Mouse (Mus musculus) frontal cortex, adult 2 months (tissue): ENCODE data around the gene Fam189a2. TPM values are rescaled to one million over a fixed set of nuclear protein-coding genes. Genes with fewer than 3 reads are reported as not detected.

Experiments
- DNase-seq, 2 experiments: peaks; one replicate each; pipeline ENCODE4 v3.0.0; 2022; ENCODE audit warnings: low spot score in 1 of 2; ENCODE audit errors: extremely low spot score in 1 of 2
- polyA plus RNA-seq: library from polyadenylated mRNA; depleted of rRNA; stranded (reverse); fragments of >200 nt; gene quantifications from 2 replicates; pipeline ENCODE4 v1.2.3, GENCODE M21; 2012; rRNA removed

Fam189a2 gene
- polyA plus RNA-seq, 1 experiment = 17.3 TPM

DNA sequence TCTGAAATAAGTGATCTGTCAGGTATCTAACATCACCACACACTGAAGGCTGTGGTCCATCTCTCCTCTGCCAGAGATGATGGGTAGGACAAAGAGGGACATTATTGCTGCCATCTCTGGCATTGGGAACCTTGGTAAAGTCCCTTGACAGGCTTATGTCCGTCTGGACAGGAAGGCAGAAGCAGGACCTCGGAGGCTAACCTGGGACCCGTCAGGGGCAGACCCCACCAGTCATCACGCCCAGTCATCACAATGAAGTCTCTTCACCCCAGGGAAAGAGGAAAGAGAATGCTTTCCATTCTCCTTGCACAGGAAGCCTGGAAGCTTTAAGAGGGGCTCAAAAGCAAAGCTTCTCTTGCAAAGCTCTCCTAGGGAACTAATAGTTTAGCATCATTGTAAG, 82.9 kb downstream of the Fam189a2 start:
- DNase-seq = no peak

DNA sequence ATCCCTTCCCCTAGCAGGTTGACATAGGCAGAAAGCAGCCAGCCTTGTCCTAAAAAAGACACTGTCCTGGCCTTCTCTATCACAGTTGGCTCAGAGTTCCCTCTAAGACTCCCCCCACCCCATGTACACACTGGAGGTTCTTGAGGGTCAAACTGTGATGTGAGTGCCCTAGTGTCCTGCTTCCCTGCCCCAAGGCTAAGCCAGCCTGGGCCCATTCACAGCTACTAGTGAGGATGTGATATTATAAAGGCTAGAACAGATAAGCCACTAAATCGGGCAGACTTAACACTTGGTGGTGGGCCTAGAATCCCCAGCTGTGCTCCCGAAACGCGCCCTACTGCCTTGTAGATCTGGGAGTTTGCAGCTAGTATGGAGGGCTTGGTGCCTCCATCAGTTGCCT, 84.1 kb downstream of the Fam189a2 start:
- no peak for DNase-seq

DNA sequence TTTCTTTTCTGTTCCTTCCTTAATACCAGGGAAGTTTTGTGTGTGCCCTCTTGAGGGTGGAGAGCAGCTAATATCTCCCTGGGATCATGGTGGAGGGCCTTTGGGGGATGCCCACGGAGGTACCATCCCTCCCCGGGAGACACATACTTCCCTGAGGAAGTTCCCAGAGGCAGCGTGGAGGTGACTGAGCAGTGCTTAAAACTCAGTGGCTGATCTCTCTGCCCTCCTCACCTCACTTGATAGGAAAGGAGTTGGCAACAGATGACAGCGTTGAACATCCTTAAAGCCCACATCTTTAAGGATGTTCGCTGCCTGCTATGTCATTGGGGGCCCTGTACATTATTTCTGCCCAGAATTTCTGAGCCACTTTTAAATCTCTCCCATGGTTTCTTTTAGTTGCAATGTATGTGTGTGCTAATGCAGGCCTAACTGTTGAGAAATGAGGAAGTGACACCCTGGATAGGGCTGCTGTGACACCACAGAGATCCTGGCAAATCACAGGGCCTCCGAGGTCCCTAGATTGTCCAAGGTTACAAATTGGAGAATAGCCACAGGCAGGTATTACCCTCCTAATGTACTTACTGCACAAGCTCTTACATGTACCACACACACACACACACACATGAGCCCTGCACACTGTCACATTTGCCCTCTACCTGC, 84.7 kb downstream of the Fam189a2 start:
- no peak for DNase-seq

DNA sequence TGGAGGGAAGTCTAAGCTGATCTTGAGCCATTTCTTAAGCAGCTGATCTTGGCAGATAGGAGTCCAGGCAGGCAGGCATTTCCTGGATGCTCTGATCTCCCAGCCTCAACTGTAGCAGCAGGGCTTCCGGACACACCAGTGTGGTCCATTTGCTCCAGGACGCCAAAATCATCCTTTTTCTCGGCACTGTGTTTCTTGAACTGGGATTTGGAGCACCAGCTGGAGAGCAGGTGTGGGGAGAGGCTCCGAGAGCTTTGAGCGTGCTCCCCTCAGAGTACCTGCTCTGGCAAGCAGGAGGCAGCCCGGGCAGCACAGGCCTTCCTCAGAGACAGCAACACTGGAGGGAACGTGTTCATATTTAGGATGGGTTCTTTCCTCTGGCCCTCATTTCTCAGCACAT, 87.9 kb downstream of the Fam189a2 start:
- no peak for DNase-seq

DNA sequence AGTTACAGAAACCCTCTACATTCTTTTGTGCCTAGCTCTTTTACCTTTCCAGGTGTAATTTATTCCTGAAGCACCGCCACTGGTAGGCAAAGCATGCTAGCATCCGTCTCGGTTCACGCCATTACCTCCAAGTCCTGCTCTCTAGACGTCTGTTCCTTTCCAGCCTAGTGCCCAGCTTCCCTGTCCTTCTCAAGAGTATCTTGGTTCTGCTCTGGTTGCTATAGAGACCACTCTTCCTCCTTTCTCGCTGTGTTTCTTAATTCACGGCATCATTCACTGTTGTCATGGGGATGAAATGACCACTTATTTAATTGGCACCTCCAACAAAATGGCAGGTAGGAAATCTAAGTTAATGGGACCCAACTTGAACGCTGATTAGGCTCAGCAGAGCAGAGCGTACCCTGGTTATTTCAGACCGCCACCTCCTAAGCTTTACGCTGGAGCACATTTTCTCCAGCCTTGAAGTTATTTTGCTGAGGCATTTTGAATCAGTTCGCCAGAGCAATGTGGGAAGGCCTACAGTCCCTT, 89.3 kb downstream of the Fam189a2 start:
- no peak for DNase-seq

DNA sequence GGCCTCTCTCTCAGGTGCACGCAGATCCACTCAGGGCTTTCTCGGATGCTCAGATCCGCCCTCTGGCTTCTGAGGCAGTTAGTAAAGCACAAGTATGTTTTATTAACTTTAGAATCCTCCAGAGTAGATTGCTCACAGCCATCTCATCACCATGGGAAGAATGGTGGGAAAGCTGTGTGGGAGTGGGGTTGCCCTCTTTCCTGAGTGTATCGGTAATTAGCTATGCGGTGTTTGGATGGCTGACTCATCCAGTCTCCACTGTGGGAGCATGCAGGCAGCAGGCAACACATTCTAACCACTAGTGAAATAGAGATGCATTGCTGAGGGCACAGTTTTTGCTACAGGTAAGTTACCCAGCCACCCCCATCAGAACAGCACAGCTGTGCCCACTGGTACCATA, 100.0 kb downstream of the Fam189a2 start:
- peak; percentile 42 to 80 for DNase-seq

DNA sequence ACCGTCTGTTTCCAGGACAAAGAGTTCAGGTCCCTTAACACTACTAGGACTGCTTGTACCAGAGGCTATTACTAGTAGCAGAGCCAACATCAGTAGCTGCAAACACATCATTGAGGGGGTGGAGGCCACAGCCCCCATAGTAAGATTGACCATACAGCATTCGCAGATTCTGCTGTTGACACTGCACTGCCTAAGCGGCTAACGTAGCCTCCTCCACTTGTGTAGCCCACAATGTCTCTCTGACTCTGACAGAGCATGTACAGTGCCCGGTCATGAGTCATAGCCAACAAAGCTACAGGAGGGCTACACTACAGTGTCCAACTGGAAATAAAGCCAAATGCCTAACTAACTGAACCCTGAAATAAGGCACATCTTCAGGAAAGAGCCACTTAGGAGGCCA, 105.3 kb downstream of the Fam189a2 start:
- no peak for DNase-seq

DNA sequence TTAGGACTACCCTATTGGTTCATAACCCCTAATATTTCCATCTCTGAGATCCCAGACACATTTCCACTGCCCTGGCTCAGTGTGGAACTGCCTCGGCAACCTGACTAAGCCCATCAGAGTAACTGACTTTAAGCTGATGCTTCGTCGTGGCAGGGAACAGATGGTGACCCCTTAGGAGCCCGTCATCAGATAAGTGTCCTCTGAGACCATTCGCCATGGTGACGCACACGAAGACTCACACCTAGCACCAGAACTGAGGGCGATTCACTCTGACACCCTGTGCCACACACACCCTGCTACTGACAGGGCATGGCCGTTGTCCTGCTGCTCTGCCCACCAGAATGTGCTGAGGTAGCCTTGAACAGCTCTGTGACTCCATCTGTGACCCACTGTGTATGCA, 106.0 kb downstream of the Fam189a2 start:
- no peak for DNase-seq

DNA sequence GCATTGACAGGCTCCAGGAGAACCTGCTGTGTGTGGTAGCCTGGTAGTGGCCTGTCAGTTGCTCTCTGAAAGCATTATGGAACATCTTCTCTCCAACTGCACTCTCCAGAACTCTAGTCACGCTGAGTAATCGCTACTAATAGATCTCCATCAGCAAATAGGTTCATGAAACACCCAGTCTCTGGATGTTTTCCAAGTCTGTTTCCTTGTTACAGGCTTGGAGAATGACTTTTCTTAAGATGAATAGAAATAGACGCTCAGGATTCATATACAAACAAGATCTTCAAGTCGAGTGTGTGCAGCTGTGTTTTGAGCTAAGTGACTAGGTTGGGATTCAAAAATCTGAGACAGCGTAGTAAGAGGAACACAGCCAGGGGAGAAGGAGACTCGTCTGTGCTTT, 106.8 kb downstream of the Fam189a2 start:
- DNase-seq = no peak

Other genes with a start within 250 kb of the Fam189a2 start
- gene Tjp2, start 194.0 kb upstream of the Fam189a2 start, polyA plus RNA-seq = 13.8 and 16.2 TPM in 2 replicates
- 9.8 TPM in 2 replicates for gene Fxn, start 249.6 kb upstream of the Fam189a2 start, polyA plus RNA-seq